Mouse (Mus musculus): ENCODE measurements at regions not wholly inside any gene's neighbourhood (a gene's known extent, or its start where the extent isn't known, plus 50 kb on each side); places are given as distances from the start of the nearest gene placed in this dataset.

- no peaks in the 10 kb centered on the region for H3K27me3 ChIP-seq (replicated peaks)
- ATAC-seq (ENCODE audit: low FRiP score), result no peak
- H3K36me3 ChIP-seq, result no peaks in the 10 kb centered on the region
- 23% methylated on average over 9 of the region's 9 CpGs for WGBS
- no peaks in the 10 kb centered on the region for H3K9me3 ChIP-seq (replicated peaks)
- no peak overlapping the region for H3K9ac ChIP-seq (replicated peaks)
- no peak overlapping the region for H3K4me3 ChIP-seq (replicated peaks)
- H3K4me1 ChIP-seq, result peaks cover 43% of the 10 kb centered on the region
- no peak overlapping the region for H3K4me2 ChIP-seq
- H3K27ac ChIP-seq (replicated peaks), result peak overlapping the region; percentile 28; the same call in 1 of the 2 replicates
These were observed 639.4 kb upstream of the Adam5 start for GRCm38 (mm10) chr8:25463532-25463931.

- no peaks in the 10 kb centered on the region for H3K36me3 ChIP-seq
- no peaks in the 10 kb centered on the region for H3K9me3 ChIP-seq (replicated peaks)
- H3K9ac ChIP-seq (replicated peaks), result no peak overlapping the region
- WGBS, result 11% methylated on average over 4 of the region's 4 CpGs
- peaks cover 43% of the 10 kb centered on the region for H3K4me1 ChIP-seq
- H3K27ac ChIP-seq (replicated peaks), result 0 out of 2 replicates have a peak overlapping the region, but pooled peaks have one; percentile 9
- H3K4me2 ChIP-seq, result no peak overlapping the region
- ATAC-seq (ENCODE audit: low FRiP score), result no peak
- H3K4me3 ChIP-seq (replicated peaks), result no peak overlapping the region
- H3K27me3 ChIP-seq (replicated peaks), result no peaks in the 10 kb centered on the region
These were observed 638.3 kb upstream of the Adam5 start for GRCm38 (mm10) chr8:25462492-25462891.

- Histone ChIP-seq H3K4me1 (no peaks in the 10 kb centered on the region), H3K9me3 (replicated peaks) (no peaks in the 10 kb centered on the region), H3K4me2 (no peak overlapping the region), H3K36me3 (no peaks in the 10 kb centered on the region), H3K9ac (replicated peaks) (no peak overlapping the region), H3K27ac (replicated peaks) (no peak overlapping the region), H3K27me3 (replicated peaks) (no peaks in the 10 kb centered on the region), H3K4me3 (replicated peaks) (no peak overlapping the region)
- no peak for ATAC-seq (ENCODE audit: low FRiP score)
- WGBS, result 50% methylated on average over 6 of the region's 6 CpGs
These were observed 631.5 kb upstream of the Adam5 start for GRCm38 (mm10) chr8:25455644-25456043.

- H3K27ac ChIP-seq (replicated peaks), result no peak overlapping the region
- WGBS, result 73% methylated on average over 1 of the region's 1 CpGs
- no peak overlapping the region for H3K9ac ChIP-seq (replicated peaks)
- no peaks in the 10 kb centered on the region for H3K27me3 ChIP-seq (replicated peaks)
- no peak overlapping the region for H3K4me2 ChIP-seq
- no peaks in the 10 kb centered on the region for H3K36me3 ChIP-seq
- ATAC-seq (ENCODE audit: low FRiP score), result no peak
- no peaks in the 10 kb centered on the region for H3K4me1 ChIP-seq
- no peak overlapping the region for H3K4me3 ChIP-seq (replicated peaks)
- H3K9me3 ChIP-seq (replicated peaks), result no peaks in the 10 kb centered on the region
These were observed 630.8 kb upstream of the Adam5 start for GRCm38 (mm10) chr8:25454972-25455371.

- H3K27ac ChIP-seq (replicated peaks), result no peak overlapping the region
- H3K4me3 ChIP-seq (replicated peaks), result no peak overlapping the region
- H3K36me3 ChIP-seq, result no peaks in the 10 kb centered on the region
- no peak for ATAC-seq (ENCODE audit: low FRiP score)
- H3K4me2 ChIP-seq, result no peak overlapping the region
- no peaks in the 10 kb centered on the region for H3K4me1 ChIP-seq
- H3K9ac ChIP-seq (replicated peaks), result no peak overlapping the region
- no peaks in the 10 kb centered on the region for H3K27me3 ChIP-seq (replicated peaks)
- no peaks in the 10 kb centered on the region for H3K9me3 ChIP-seq (replicated peaks)
- WGBS, result 92% methylated on average over 9 of the region's 9 CpGs
These were observed 629.7 kb upstream of the Adam5 start for GRCm38 (mm10) chr8:25453826-25454225.

GRCm38 (mm10) chr8:25450544-25450943, 626.4 kb upstream of the Adam5 start:
- Histone ChIP-seq H3K9me3 (replicated peaks) (no peaks in the 10 kb centered on the region), H3K4me1 (no peaks in the 10 kb centered on the region), H3K4me2 (no peak overlapping the region), H3K27me3 (replicated peaks) (no peaks in the 10 kb centered on the region), H3K9ac (replicated peaks) (no peak overlapping the region), H3K27ac (replicated peaks) (no peak overlapping the region), H3K36me3 (no peaks in the 10 kb centered on the region), H3K4me3 (replicated peaks) (no peak overlapping the region)
- ATAC-seq (ENCODE audit: low FRiP score), result no peak

GRCm38 (mm10) chr8:25449590-25449989, 625.4 kb upstream of the Adam5 start:
- WGBS, result 88% methylated on average over 4 of the region's 4 CpGs

GRCm38 (mm10) chr8:25447900-25448299, 623.7 kb upstream of the Adam5 start:
- ATAC-seq (ENCODE audit: low FRiP score), result no peak
- H3K4me2 ChIP-seq, result no peak overlapping the region
- 85% methylated on average over 4 of the region's 4 CpGs for WGBS
- H3K4me3 ChIP-seq (replicated peaks), result no peak overlapping the region
- no peak overlapping the region for H3K27ac ChIP-seq (replicated peaks)
- no peaks in the 10 kb centered on the region for H3K36me3 ChIP-seq
- H3K4me1 ChIP-seq, result no peaks in the 10 kb centered on the region
- H3K27me3 ChIP-seq (replicated peaks), result no peaks in the 10 kb centered on the region
- no peak overlapping the region for H3K9ac ChIP-seq (replicated peaks)
- no peaks in the 10 kb centered on the region for H3K9me3 ChIP-seq (replicated peaks)

More at GRCm38 (mm10) chr8:25449590-25449989, 625.4 kb upstream of the Adam5 start:
- ATAC-seq (ENCODE audit: low FRiP score), result no peak
- no peaks in the 10 kb centered on the region for H3K27me3 ChIP-seq (replicated peaks)
- H3K4me1 ChIP-seq, result no peaks in the 10 kb centered on the region
- no peak overlapping the region for H3K4me3 ChIP-seq (replicated peaks)
- no peak overlapping the region for H3K9ac ChIP-seq (replicated peaks)
- no peak overlapping the region for H3K27ac ChIP-seq (replicated peaks)
- no peaks in the 10 kb centered on the region for H3K9me3 ChIP-seq (replicated peaks)
- H3K36me3 ChIP-seq, result no peaks in the 10 kb centered on the region
- no peak overlapping the region for H3K4me2 ChIP-seq

GRCm38 (mm10) chr8:25445968-25446367, 621.8 kb upstream of the Adam5 start:
- H3K4me2 ChIP-seq, result no peak overlapping the region
- H3K9me3 ChIP-seq (replicated peaks), result no peaks in the 10 kb centered on the region
- 86% methylated on average over 1 of the region's 1 CpGs for WGBS
- H3K27me3 ChIP-seq (replicated peaks), result no peaks in the 10 kb centered on the region
- H3K36me3 ChIP-seq, result no peaks in the 10 kb centered on the region
- no peak overlapping the region for H3K4me3 ChIP-seq (replicated peaks)
- no peak overlapping the region for H3K27ac ChIP-seq (replicated peaks)
- ATAC-seq (ENCODE audit: low FRiP score), result no peak
- no peak overlapping the region for H3K9ac ChIP-seq (replicated peaks)
- peaks cover 3% of the 10 kb centered on the region for H3K4me1 ChIP-seq

GRCm38 (mm10) chr8:25445054-25445453, 620.9 kb upstream of the Adam5 start:
- ATAC-seq (ENCODE audit: low FRiP score), result no peak
- no peaks in the 10 kb centered on the region for H3K36me3 ChIP-seq
- H3K27me3 ChIP-seq (replicated peaks), result no peaks in the 10 kb centered on the region
- H3K4me1 ChIP-seq, result peaks cover 12% of the 10 kb centered on the region
- H3K9me3 ChIP-seq (replicated peaks), result no peaks in the 10 kb centered on the region
- H3K4me2 ChIP-seq, result no peak overlapping the region
- no peak overlapping the region for H3K9ac ChIP-seq (replicated peaks)
- no peak overlapping the region for H3K4me3 ChIP-seq (replicated peaks)
- 82% methylated on average over 5 of the region's 5 CpGs for WGBS
- H3K27ac ChIP-seq (replicated peaks), result no peak overlapping the region

- H3K27me3 ChIP-seq (replicated peaks), result no peaks in the 10 kb centered on the region
- H3K4me1 ChIP-seq, result peaks cover 14% of the 10 kb centered on the region
- no peaks in the 10 kb centered on the region for H3K36me3 ChIP-seq
- no peak overlapping the region for H3K4me2 ChIP-seq
- H3K9ac ChIP-seq (replicated peaks), result no peak overlapping the region
- 75% methylated on average over 5 of the region's 5 CpGs for WGBS
- H3K27ac ChIP-seq (replicated peaks), result no peak overlapping the region
- H3K9me3 ChIP-seq (replicated peaks), result no peaks in the 10 kb centered on the region
- ATAC-seq (ENCODE audit: low FRiP score), result no peak
- no peak overlapping the region for H3K4me3 ChIP-seq (replicated peaks)
These were observed 619.4 kb upstream of the Adam5 start for GRCm38 (mm10) chr8:25443552-25443951.

- Histone ChIP-seq H3K4me3 (replicated peaks) (no peak overlapping the region), H3K27me3 (replicated peaks) (no peaks in the 10 kb centered on the region), H3K9ac (replicated peaks) (no peak overlapping the region), H3K4me2 (peak overlapping the region; percentile 47), H3K9me3 (replicated peaks) (no peaks in the 10 kb centered on the region), H3K27ac (replicated peaks) (no peak overlapping the region), H3K36me3 (no peaks in the 10 kb centered on the region), H3K4me1 (peaks cover 14% of the 10 kb centered on the region)
- WGBS, result 39% methylated on average over 6 of the region's 6 CpGs
- ATAC-seq (ENCODE audit: low FRiP score), result no peak
These were observed 616.9 kb upstream of the Adam5 start for GRCm38 (mm10) chr8:25441057-25441441.
